Mouse (Mus musculus) urinary bladder, postnatal 36 days (tissue): ENCODE results near the gene Wdr19.
"Not testable (repeated sequence)": the region's sequence is repeated elsewhere in the genome, so short reads cannot be mapped to it uniquely, and the experiment has no call there.

Source experiments
- DNase-seq, 2 experiments: peaks; one replicate each; pipeline ENCODE4 v3.0.0; 2022; ENCODE audit warnings: low spot score in 2 of 2, mixed read lengths in 1 of 2

The Wdr19 gene

DNA sequence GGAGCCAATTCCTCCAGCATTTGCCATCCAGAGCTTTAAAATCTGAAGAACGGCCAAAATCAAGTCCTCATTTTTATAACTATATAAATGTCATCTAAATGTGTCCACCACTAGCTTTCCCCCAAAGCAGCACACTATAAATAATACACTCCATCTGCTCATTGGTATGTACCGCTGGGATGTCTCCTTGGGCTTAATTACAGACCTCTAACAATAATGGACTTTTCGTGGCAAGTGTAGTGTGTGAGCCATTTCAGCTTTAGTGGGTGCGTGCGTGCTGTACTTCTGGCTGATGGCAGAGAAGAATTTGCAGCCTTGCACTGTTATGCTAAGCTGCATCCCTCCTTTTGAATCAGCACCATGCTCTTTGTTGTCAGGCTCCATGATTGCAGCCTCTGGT lies 7.9 kb upstream of the Wdr19 start:
- DNase-seq: no peak

DNA sequence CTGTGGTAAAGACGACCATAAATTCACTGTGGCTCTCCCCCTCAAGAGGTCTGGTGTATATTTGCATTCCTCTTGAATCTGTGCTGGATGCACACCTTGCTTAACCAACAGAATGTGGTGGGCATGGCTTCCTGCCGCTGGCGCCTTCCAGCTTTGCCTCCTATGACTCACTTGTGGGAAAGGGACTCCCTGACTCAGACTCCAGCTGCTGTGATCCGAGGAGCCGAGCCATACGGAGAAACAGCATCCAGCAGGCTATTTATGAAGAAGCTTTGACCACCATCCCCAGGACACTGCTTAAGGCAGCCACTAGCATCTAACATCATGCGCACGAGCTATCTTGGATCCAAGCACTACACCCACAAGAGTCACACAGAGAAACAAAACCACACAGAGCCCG lies 5.1 kb upstream of the Wdr19 start:
- no peak for DNase-seq

DNA sequence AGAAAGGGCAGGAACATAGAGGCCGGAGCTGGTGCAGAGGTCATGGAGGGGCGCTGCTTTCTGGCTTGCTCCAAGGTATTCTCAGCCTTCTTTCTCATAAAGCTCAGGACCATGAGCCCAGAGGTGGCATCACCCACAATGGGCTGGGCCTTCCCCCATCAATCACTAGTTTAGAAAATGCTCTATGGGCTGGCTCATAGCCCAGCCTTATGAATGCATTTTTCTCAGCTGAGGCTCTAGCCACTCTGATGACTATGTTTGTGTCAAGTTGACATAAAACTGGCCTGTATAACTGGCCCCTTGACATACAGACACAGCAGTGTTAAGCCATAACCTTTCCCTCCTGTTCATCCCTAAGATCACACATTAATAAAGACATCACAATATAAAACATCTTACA lies 5.2 kb downstream of the Wdr19 start:
- no peak for DNase-seq

DNA sequence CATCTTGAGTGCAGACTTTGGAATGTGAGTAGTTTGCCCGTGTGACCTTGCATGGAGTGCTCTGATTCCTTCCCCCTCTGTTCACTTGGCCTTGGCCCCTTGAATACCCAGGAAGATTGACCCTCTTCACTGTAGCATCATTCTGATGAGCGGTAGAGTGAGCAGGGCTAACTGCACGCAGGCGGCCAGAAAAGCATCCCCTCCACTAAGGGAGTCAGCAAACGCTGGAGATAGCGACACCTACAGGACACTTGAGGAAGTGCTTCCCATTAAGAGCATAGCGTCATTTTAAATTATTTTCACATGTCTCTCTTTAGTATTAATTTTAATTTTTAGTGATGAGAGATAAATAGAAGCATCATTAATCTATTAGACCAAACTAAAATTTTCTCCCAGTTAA lies 13.8 kb downstream of the Wdr19 start:
- DNase-seq: no peak

DNA sequence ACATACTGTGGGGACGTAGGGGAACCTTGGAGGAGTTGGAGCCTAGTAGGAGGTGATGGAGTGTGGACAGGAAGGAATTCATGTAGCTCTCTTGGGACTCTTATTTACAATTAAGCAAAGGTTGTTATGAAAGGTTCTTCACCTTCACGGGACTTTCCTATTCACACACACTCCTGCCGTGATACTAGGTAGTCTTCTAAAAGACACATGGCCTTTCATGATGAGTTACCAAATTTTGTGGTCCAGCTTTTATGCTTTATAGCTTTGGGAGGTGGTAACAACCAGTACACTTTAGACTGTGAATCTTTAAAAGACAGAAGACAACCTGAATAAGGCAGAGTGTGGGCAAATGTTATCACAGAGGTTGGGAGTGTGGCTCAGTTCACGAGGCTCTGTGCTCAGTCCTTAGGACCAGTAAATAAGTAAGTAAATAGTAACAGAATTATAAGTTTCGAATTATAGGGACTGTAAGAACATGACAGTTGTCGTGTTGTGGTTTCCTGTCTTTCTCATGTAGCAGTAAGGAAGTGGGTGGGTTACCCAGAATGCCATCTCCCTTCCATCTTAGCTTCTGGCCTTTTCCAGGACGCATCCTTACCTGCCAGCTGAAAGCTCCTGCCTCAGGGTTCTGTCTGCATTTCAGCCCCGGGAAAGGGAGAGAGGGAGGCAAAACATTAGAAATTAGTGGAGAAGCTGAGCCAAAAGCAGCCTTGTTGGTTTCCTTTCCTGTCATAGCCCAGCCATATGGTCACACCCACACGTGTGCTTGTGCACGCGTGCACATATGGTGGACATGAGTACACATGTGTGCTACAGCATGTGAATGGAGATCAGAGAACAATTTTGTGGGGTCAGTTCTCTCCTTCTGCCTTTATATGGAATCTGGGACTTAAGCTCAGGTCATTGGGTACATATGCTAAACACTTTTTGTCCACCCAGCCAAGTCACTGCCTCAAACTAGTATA lies 18.1 kb downstream of the Wdr19 start:
- no peak for DNase-seq

DNA sequence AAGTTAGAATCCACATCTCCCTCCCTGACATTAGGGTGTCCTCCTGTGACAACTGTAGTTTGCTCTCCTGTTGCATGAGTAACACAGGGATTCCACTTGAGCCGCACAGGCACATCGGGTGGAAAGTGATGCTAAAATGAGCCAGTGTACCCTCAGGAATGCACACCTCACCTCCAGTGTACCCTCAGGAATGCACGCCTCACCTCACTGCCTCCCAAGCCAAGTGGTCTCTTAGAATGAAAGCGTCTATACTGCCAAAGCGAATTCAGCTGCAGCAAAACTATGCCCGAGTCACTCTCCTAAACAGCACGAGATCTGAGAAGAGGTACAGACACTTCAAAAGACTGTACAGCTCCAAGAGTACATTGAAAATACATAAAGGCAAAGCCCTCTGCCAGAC lies 21.5 kb downstream of the Wdr19 start:
- DNase-seq: no peak

DNA sequence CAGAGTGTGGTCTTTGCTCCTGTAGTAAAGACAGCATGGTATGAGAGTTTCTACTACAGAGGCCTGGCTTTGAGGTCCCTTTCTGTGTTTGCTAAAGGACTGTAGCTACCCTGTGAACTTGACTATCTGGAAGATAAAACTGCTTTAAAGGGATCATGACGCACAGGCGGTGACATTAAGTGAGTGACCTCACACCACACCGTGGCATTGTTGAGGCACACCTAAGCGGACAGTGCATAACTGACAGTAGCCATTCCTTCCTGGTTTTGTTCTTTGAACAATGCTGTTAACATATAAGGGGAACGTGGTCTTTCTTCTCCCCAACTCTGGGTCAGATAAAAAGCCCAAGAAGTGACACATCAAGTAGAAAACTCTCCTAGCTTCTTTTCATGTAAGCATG lies 24.6 kb downstream of the Wdr19 start:
- no peak for DNase-seq

DNA sequence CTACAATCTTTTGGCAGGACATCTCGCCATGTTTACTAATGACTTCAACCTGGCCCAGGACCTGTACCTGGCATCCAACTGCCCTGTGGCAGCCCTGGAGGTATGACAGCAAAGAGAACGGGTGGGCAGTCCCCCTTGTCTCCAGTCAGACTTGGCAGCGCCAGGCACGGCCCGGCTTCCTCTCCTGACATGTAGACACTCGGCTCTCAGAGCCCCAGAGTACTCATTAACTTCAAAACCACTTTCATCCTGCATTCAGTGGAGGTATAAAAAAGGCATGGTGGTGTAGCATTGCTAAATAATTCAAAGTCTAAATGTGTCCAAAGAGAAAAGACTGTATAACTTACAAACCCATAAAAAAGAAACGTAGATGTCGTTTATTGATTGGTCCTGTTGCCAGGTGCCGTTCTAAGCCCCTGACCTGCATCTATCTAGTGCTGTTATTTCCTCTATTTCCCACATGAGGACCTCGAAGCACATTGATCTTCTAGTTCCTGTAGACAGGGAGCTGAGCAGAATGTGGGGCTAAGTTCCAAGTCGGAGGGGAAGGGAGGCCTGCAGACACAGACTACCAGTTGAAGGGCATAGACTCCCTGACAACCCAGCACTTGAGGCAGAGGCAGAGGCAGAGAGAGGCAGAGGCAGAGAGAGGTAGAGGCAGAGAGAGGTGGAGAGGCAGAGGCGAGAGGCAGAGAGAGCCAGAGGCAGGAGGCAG lies 31.9 kb downstream of the Wdr19 start:
- DNase-seq: no peak

DNA sequence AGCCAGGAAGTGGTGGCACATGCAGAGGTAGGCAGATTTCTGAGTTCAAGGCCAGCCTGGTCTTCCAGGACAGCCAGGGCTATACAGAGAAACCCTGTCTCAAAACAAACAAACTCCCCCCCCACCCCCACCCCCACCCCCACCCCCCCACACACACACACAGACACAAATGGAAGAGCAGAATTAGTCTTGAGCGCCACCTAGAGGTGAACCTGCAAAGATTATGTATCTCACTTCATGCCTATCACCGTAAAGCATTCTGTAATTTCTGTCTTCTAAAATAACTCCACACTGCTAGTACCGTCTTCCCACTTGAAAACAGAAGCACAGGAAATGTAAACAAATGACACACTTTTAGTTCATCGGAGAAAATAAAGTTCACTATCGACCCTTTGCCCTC lies 43.2 kb downstream of the Wdr19 start:
- no peak for DNase-seq

DNA sequence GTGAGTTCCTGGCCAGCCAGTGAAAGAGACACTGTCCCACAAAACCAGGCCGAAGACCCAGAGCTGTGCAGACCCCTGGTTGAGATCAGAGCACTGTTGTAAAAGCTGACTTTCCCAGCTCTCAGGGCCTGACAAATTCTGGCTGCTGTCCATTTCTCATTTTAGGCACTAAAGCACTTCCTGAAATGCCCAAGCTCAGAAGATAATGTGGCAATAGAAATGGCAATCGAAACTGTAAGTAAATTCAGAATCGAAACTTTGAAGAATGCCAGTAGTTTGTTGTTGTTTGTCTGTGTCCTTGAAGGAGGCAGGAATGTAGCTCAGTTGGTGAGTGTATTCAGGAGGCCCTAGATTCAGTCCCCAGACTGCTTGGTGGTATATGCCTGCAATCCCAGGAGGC lies 47.8 kb downstream of the Wdr19 start:
- DNase-seq: no peak

DNA sequence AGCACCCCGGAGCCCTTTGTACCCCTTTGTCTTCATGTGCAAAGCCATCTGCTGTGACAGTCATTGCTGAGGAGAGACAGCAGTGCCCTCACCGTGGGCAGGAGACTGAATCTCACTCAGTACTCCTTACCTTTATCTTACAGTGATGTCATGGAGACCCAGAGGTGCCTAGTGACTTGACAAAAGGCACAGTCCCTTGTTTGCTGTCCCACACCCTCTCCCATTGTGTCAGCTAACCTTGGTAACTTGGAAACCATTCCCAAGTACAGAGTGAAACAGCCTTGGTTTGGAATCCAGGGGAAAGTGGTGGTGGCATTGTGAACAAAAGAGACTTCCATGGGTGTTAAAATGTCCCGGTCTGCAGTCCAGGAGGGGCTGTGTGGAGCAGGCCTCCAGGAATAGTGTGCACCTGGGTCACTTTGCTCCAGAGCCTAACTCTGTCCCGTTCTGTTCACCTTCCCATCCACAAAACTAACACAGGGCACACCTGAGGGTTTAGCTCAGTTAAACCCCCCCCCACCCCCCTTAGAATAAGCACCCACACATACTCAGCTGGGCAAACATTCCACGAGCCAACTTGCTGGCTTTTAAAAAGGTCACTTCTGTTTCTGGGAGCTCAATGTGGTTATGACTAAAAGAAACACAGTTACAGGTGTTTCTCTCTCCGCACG lies 50.8 kb downstream of the Wdr19 start:
- DNase-seq: no peak

DNA sequence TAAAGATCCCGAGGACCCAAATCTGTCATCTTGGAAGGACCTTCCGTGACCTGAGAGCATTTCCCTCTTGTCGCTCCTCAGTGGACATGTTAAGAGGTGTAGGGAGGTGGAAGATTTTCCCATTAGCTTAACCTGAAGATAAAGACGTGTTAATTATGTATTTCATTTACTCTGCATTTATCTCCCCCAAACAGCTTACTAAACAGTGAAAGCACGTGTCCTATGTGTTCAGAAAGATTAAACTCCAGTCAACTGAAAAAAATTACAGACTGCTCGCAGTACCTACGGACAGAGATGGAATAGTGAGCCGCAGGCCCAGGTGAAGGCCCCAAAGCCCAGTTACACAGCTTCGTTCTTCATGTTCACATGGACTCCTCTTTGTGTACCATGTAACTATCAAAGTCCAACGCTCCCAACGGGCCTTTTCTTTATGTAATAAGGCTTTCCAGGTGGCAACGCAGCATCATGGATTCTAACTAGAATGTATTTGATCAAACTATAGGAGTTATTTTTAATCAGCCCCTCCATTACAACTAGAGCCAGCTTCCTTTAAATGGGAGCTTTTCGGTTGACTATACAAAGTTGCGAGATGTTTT lies 58.5 kb downstream of the Wdr19 start:
- no peak for DNase-seq

DNA sequence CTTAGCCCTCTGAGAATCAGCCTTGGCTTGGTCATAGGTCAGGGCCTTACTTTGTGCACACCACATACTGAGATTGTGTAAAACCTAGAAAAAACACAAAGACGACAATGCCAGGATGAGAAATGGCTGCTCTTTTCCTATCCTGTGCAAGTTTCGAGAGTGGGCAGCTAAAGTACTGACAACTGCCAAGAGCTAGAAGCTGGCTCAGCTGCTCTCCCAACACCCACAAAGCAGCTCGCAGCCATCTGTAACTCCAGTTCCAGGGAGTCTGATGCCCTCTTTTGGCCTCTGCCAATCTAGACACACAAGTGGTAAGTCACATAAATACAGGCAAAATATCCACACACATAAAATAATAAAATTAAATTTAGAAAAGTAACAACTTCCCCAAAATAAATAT lies 74.5 kb downstream of the Wdr19 start:
- DNase-seq: no peak

DNA sequence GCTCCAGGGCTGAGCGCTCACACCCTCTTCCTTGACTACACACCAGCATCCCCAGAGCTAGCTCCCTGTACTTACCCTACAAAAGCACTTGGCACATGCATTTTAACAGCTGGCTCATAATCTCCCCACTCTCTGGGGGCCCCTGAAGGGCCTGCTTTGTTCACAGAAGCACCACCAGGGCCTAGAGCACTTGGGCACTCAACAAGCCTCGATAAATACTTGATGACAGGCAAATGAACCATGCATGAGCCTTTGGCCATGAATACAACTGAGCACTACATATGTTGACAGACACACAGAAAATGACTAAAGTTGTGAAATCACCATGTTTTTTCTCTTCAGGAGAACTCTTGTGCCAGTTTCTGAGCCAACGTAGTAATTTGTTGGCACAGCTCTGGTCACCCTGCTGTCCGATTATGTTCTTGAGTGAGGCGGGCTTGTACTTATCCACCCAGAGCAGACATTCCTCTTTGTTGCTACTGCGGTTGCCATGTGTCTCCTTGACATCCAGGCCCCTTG lies 79.7 kb downstream of the Wdr19 start:
- DNase-seq: no peak

DNA sequence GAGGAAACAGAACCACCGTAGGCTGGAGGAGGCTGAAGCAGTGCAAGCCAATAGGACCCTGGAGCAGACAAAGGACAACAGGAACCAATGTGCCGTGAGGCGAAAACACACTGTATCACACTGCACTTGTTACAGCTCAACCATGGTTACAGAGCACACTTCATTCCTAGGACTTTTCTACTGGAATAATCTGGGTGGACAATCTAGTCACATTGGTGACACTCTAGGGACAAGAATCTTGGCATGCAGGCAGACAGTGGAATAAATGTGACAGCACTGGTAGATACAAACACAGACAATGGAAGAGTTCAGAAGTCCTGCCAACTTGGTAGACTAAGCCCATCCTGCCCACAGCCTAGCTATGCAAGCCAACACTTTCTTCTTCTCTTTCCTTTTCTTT lies 81.7 kb downstream of the Wdr19 start:
- no peak for DNase-seq

DNA sequence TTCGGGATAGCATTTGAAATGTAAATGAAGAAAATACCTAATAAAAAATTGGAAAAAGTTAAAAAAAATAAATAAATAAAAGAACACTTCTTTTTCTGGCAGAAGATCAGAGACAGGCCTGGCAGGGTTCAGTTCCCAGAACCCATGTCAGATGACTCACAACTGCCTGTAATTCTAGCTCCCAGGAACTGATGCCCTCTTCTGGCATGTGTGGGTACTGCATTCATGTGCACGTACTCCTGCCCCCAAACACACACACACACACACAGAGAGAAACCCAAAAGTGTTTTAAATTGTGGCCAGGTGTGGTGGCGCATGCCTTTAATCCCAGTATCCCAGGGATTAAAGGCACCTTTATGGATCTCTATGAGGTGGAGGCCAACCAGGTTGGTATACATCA lies 84.7 kb downstream of the Wdr19 start:
- DNase-seq: no peak

DNA sequence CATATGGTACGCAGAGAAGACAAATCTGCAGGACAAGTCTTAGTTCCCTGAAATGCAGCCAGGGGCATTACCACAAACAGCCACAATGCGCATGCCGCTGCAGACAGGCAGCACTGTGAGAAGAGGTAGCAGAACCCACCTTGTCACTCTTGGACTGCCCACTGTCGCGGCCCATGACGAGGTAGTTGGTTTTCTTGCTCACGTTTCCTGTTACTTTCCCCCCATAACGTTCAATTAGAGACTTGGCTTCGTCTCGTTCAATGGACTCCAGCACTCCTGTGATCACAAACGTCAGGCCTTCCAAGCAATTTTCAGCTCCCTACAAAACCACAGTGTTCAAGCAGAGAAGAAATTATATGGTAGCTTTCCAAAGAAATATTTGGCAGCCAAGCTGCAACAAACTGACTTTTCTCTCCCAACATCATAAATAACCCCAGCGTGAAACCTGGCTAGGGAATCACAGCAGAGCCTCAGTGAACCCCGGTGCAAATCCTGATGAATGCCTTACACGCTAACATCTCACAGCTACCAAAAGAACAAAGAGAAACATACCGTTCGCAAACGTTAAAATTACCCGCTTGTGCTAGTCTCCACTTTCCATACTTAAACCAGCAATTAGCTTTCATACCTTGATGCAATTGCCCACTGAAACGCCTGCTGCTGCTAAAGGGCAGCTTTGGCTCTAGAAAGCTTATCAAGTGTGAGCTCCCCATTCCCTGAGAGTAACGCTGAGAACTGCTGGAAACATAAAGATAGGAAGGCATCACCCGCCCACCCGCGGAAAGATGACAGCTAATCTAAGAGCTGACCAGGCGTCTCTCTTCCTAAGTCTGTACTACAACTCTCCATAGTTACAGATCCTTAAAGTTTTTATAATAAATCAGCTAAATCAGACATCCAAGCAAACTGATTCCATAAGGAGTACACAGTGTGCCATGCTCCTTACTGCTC lies 88.5 kb downstream of the Wdr19 start:
- no peak for DNase-seq

DNA sequence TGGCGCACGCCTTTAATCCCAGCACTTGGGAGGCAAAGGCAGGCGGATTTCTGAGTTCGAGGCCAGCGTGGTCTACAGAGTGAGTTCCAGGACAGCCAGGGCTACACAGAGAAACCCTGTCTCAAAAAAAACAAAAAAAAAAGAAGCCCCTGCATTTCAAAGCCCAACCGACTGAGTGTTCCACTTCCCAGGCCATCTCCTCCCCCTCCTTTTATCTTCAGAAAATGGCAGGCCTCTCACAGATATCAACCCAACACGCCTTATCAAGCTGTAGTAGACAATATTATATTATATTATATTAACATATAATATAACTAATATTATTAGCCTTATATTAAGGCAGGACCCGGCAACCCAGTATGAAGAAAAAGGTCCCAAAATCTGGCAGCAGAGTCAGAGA lies 89.5 kb downstream of the Wdr19 start:
- DNase-seq: not testable (repeated sequence)

DNA sequence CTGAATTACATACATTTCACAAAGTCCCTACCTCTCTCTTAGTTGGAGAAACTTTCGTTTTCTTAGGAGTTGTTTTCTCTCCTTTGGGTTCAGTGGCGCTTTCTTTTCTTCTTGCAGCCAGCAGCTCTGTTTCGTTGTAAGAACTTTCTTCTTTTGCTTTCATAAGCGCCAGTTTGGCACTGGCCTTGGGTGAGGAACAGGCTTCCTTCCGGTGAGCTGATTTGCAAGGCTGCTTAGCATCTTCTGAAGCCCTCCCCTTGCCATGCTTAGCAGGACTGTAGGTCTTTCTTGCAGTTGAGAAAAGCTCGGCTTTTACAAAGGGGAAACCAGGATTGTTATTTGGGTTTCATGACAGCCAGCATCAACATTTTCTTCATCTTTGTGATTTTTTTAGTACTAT lies 94.1 kb downstream of the Wdr19 start:
- no peak for DNase-seq

DNA sequence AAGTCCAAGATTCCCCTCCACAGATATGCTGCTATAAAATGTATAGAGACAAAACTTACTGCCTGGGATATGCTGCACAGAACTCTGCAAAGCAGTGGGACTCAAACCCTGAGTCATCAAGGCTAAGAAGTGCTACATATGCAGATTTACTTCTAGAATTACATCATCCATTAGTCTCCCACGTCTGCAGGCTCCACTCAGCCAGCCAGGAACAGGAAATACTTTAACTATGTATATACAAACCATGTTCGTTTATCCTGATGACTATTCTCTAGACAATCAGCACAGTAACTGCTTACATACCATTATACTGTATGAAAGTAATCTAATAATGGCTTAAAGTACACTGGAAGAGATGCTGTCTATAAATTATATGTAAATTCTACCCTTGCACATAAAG lies 94.8 kb downstream of the Wdr19 start:
- DNase-seq: no peak
